Mouse (Mus musculus) NIH3T3 (cell line): ENCODE measurements at regions not wholly inside any gene's neighbourhood (a gene's known extent, or its start where the extent isn't known, plus 50 kb on each side); places are given as distances from the start of the nearest gene placed in this dataset.
"Not testable (repeated sequence)": the region's sequence is repeated elsewhere in the genome, so short reads cannot be mapped to it uniquely, and the experiment has no call there.

Experiments
- DNase-seq: peaks from one replicate; pipeline ENCODE4 v3.0.0-alpha.2; 2012; ENCODE audit warnings: low read depth

DNA sequence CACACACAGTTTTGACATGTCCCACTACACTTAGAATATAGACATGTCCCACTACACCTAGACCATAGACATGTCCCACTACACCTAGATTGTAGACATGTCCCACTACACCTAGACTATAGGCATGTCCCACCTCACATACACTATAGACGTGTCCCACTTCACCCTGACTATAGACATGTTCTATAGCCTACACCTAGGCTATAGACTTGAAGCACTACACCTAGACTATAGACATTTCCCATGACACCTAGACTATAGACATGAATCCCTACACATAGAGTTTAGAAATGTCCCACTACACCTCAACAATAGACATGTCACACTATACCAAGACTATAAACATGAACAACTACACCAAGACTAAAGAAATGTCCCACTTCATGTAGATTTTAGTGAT lies 2580.9 kb downstream of the Gm37988 start:
- no peak for DNase-seq

DNA sequence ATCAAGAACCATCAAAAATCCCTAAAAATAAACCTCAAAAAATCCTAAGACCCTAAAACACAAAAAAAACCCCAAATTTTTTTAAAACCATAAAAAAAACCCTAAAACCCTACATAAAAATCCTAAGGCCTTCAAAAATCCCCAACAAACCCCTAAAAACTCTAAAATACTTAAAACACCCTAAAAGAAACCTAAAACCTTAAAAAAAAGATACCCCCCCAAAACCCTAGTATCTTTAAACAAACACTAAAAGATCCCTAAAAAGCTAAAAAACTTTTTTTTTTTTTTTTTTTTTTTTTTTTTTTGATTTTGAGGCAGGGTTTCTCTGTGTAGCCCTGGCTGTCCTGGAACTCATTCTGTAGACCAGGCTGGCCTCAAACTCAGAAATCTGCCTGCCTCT lies 2585.8 kb downstream of the Gm37988 start:
- no peak for DNase-seq

DNA sequence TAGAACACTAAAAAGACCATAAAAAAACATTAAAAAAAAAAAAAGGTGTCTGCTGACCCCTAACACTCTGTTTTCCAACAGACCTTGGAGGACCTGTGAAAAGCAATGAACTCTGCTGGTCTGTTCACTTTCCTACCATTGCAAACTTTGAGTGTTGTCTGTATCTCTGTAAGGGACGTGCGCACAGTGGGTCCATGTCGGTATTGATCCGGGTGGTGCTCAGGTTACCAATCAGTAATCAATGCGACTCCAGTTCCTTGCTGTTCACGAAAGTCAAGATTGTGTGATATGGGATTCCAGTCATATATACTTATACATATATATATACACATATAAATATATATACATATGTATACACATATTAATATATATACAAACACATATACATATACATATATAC lies 2586.5 kb downstream of the Gm37988 start:
- no peak for DNase-seq

DNA sequence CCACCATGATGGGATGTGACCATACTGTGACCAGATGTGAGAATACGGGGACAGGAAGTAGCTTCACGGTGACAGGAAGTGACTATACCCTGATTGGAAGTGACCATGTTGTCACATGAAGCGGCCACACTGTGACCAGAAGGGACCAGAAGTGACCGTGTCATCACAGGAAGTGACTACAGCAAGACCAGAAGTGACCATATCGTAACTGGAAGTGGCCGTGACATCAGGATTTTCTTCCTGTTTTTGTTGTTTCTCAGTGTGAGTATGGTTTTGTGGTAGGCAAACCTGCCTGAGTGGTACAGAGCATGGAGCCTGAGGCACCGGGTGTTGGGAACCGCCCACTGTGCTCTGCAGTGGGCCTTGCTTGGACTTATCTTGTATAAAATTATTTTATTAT lies 2587.8 kb downstream of the Gm37988 start:
- DNase-seq, result no peak

DNA sequence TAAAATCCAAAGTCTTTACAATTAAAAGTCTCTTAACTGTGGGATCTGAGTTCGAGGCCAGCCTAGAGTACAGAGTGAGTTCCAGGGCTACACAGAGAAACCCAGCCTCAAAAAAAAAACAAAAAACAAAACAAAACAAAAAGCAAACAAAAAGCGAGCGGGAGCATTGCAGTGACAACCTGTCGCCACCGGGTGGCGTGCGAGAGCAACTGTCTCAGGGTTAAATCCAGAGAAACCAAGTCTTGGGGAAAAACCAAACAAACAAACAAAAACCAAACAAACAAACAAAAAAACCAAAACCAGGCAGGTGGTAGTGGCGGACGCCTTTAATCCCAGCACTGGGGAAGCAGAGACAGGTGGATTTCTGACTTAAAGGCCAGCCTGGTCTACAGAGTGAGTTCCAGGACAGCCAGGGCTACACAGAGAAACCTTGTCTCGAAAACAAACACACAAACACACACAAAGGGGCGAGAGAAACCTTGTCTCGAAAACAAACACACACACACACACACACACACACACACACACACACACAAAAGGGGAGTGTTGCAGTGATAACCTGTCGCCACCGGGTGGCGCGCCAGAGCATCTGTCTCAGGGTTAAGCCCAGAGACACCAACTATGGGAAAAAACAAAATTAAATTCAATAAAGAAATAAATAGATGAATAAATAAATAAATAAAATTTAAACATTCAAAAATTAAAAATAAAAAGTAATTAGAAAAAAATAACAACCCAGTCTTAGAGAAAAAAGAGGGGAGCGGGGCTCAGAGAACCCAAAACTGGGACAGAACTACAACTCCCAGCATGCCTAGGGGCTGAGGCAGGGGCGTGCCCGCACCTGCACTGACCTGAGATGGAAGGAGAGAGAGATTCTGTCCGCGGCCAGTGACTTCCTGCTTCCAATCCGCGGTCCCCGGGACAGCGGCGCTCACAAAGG lies 2589.4 kb downstream of the Gm37988 start:
- DNase-seq, result peak; percentile 92

DNA sequence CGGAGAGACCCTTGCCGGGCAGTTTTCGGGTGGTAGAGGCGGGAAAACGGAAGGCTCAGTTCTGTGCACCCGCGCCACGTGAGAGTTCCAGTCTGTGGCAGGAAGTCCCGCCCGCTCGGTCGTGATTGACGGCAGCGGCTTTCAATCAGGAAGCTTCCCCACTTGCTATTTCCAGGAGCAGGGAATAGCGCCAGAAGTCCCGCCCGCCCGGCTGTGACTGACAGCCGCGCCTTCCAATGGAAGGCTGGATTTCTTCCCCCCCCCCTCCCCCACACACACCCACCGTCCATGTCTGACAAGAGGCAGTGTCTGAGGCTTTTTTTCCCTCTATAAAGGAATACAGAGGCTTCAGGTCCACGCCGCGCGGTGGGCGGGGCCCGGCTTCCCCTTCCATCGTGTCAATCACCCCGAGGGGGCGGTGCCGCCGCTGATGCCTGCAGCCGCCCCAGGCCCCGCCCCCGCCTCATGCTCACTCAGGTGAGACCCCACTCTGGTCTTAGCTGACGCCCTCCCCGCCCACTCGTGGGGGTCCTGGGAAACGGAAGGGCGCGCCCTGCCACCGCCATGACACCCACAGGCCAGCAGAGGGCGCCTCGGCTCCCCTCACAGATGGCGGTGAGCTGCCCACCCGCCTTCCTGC lies 2590.2 kb downstream of the Gm37988 start:
- peak; percentile 100 for DNase-seq

DNA sequence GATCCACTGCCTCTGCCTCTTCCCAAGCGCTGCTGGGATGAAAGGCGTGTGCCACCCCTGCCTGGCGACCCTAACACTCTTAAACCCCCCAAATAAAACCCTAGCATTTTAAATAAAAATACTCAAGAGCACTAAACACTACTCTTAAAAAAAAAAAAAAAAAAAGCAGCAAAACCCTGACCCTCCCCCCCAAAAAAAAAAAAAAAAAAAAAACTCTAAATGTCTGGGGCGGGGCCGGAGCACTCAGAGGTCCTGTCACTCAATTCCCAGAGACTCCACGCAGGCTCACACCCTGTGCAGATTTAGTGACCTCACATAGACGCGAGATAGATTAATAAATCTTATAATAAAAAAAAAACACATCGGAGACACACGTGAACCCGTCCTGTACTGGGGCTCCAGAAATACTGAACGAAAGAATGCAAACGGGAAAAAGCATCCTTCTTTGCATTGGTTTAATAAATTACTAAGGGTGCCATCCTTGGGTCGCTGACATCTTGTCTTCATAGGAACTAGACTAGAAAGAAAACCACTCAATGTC lies 2591.1 kb downstream of the Gm37988 start:
- no peak for DNase-seq

DNA sequence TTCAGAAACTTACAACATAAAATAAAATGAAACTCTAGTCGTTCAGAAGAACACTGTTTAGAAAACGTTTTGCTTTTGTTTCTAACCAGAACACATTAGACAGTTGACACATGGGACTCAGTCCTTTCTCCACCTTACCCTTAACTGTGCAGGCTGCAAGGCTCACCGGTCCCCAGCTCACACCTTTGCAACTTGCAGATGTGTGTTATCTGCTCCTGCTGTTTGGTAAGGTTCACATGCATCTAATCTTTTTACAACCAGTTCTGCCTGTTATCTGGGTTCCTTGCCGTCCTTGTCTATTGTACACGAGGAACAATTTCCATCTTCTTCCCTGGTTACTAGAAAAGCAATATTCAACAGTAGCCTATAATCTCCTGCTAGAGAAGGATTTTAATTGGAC lies 2598.0 kb downstream of the Gm37988 start:
- not testable (repeated sequence) for DNase-seq

DNA sequence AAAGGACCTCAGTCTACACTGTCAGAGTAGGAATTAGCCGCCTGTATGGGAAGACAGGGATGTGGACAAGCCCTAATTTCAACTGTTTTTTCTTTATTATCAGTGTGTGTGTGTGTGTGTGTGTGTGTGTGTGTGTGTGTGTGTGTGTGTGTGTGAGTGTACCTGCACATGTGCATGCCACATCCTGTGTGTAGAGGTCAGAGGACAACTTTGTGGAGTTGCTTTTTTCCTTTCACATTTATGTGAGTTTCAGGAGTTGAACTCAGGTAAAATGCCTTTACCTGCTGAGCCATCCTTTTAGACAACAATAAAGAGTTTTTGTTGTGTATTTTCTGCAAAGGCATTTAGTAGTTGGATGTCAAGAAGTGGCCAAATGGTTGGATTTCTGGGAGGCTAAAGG lies 2606.8 kb downstream of the Gm37988 start:
- no peak for DNase-seq

DNA sequence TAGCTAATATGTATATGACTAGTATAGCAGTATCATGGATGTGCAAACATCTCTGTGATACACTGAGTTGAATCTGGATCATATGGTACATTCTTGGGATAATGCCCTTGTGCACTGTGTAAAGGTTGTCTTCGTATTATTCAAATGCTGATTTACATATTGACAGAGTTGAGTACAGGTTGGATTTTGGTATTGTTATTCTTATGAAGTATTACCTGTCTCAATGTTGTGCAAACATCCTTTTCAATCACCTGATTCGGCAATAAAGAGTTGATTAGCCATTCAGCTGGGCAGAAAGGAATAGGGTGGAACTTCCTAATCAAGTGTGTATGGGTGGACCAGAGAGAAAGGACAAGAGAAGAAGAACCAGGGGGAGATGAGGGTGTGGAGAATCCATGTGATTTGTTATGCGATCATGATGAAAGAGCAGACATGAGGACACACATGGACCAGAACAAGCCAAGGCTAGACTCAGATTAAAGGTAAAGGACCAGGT lies 2644.0 kb downstream of the Gm37988 start:
- DNase-seq, result no peak

DNA sequence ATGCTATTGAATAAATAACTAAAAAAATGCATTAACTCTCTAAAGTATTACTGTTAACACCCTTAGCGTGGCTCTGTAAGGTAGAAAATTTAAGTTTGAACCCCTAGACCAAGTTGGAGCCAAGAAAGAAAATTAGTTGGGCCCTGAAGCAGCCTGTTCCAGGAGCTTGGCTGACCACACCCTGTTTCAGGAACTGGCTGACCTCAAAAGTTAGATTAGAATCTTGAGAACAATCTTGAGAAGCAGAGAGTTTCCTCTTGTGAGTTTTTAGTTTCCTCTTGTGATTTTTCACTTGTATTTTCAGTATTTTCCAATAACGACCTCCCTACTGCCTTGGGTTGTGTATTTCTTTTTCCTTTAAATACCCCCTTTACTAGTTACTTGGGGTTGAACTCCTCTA lies 2647.2 kb downstream of the Gm37988 start:
- DNase-seq, result no peak

DNA sequence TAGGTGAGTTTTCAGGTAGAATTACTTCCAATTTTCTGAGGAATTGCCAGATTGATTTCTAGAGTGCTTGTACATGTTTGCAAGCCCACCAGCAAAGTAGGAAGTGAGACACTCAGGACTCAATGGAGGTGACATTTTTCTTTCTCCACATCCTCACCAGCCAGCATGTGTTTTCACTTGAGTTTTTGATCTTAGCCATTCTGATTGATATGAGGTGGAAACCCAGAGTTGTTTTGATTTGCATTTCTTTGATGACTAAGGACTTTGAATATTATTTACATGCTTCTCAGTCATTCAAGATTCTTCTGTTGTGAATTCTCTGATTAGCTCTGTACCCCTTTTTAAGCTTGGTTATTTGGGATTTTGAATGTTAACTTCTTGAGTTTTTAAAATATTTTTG lies 2650.2 kb downstream of the Gm37988 start:
- no peak for DNase-seq

DNA sequence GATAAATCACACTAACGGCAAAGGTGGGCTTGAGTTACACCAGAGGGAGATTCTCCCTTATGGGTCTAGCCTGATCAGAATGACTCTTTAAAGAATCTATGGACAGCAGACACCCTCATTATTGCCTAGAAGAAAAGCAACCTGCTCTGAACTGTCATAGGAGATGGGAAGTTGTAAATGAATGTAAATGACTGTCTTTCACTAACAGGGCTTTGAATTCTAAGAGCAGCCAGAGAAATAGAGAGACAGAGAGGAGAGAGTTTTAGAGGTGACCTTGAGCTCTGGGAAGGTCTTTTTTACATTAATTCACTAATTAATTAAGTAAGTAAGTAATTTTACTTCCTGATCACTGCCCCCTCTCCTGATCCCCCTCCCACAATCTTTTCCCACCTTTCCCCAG lies 2686.4 kb downstream of the Gm37988 start:
- DNase-seq, result no peak

DNA sequence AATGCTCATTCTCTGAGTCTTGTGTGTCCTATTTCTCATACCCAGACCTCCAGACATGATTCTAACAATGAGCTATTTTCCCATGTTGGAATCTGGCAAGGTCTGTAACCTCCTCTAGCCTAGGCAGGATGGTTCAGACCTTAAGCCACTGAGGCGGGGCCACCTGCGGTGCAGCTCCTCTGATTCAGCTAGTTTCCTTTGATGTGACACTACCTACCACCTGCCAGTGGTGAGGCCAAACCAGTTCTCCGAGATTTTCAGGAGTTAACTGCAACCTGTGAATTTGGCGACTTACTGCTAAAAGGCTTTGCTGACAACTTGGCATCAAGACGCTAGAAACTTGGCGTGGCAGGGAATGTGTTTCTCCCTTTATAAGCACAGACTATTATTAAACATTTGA lies 2691.3 kb downstream of the Gm37988 start:
- no peak for DNase-seq

DNA sequence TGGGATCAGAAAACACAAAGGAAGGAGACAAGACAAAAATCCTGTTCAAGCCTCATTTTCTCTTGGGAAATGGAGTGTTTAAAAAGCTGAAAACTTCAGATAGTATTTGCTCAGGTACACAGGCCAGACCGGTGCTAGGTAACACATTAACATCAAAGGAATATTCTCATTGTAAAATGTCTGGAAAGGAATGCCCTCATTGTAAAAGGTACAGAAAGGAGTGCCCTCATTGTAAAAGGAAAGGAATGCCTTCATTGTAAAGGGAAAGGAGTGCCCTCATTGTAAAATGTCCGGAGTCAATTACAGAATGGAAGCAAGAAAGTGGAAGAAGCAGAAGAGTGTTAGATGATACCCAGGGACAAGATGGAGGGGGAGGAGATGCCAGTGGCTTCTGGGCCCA lies 2694.7 kb downstream of the Gm37988 start:
- DNase-seq, result no peak

DNA sequence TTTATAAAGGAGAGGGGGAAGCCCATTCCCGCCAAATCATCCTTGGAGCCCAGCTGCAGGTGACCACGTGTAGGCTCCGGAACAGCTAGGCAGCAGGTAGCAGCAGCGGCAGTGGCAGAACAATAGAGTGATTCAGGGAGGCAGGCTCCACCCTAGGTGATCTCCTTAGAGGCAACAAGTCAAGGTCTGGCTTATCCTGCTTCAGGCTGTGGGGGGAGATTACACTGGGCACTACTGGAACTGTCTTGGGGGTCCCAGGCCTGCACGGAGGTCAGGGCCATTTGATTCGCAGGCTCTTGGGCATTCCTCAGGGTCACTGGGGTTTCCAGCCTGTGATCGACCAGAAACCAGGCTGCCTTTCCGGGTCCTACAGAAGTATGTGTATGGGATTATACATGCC lies 2711.1 kb downstream of the Gm37988 start:
- no peak for DNase-seq

DNA sequence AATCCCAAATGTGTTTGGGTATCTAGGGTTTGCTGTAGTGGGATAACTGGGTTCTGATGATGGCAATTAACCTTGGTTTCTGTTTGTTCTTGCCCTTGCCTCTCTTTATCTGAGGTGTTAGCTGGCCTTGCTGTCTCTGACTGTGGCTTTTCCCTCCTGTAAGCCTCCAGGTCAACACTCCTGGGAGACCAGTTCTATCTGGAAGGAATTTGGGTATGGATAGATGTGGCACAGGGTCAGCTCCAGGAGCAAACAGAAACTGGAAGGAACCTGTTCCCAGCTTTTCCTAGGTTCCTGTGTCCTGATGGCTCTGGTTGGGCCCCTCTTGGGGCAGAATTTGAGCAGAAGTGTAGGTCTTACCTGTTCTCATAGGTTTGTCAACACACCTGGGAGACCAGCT lies 2725.8 kb downstream of the Gm37988 start:
- no peak for DNase-seq

DNA sequence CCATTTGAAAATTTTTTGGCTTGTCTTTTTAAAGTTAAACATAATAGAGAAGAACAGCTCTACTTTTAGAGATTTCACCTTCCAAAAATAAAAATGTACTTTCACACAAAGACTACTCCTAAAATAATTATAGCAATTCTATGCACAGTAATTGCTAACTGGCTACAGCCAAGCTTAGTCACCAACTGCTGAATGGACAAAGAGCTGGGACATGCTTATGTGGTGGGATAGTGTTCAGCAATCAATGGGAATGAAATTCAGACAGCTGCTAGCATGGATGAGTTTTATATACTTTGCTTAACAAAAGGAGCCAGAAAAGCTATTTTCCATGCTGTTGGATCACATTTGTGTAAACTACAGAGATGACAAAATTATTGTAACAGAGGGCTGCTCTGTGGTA lies 2727.5 kb downstream of the Gm37988 start:
- no peak for DNase-seq

DNA sequence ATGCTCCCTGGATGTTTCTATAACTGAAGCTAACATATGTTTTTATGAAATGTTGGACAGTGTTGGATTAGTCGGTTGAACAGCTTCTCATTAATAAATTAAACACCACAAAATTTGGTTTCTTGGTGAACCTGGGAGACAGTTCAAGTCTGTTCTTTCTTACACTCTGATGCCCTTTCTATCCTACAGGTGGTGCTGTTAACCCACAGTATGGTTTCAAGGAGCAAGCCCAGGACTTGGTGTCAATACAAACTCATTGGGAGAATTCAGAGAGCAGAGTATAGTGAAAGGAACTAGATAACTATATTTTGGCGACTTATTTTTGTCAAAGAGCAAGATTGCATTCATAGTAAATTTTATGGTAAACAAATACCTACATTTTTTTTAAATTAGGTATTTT lies 2735.8 kb downstream of the Gm37988 start:
- DNase-seq, result peak; percentile 7

DNA sequence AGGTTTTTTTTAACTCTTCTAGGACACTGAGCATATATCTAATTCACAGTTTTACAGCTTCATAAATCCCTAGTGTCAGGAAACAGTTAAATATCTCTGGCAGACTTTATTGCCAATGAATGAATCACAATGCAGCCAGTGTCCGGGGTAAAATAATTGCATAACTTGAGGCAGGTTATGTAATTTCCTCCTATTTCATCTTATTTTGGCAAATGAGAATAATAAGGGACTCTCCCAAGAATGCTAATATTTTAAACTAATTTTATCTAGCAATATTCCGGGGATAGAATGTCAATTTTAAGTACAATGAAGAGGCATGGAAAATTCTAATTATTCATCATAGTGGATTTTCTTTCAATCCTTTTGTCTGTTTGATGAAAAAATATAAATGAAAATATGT lies 2740.6 kb downstream of the Gm37988 start:
- DNase-seq, result no peak

DNA sequence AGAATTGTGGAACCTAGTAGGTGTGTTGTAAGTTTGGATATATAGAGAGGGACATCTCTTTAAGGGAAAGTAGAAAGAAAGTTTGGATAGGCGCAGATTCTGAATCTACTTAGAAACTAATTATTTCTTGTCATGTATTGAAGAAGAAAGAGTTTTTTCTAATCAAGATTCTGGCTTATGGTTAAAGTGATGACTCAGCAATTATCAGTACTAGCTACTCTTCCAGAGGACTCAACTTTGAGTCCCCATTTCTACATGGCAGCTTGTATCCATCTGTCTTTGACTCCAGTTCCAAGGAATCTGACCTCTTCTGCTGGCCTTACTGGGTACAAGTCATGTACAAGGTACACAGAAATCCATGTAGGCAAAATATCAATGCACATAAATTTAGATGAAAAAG lies 2767.1 kb downstream of the Gm37988 start:
- no peak for DNase-seq

DNA sequence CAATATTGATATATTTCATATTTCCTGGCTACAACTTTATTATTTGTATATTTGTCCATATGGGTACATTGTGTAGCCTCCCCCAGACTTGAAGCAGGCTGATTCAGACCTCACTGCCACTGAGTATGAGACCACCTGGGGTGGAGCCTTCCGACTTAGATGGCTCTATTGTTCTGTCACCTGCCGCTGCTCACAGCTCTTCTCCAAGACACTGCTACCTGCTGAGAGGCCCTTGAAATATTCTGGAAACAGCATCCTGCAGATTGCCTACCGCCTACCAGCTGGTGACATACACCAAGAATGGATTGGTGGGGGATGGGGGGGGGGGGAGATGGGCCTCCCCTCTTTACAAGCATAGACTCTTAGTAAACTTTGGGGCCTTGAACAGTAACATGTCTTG lies 2778.7 kb downstream of the Gm37988 start:
- no peak for DNase-seq

DNA sequence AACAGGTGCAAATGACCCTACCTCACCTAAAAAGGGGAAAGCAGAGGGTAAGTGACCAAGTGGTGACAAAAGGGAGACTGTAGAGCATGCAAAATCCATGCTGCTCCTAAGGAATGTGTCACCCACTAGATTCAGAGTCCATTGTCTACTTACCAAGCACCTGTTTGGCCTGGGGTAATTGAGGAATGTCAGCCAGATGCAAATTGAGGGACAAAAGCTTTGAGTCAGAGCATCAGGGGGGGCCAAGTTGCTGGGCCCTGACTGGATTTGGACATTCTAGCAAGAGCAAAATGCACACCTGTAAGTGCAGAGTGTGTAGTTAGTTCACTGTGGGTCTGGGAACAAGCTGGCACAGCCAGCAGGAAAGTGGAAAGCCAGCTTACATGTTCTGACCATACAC lies 2783.6 kb downstream of the Gm37988 start:
- no peak for DNase-seq
